Mouse (Mus musculus) stomach, embryonic 16.5 days (tissue): ENCODE data around the gene Fam3c. TPM values are rescaled to one million over a fixed set of nuclear protein-coding genes. Genes with fewer than 3 reads are reported as not detected.

Experiments used
- ATAC-seq: fragments of 200-750 bp; cut with Nextera tagmentation; 2 replicates; pipeline ENCODE4 v1.8.0; 2017; ENCODE audit warnings: moderate number of reproducible peaks, moderate TSS enrichment; ENCODE audit not compliant: insufficient read depth, low FRiP score
- H3K27ac ChIP-seq: fragments of 300-500 bp; sonication (generic); 2 replicates; pipeline ENCODE4 v1.5.1; 2014; ENCODE audit warnings: low read length
- H3K27me3 ChIP-seq: fragments of 300-500 bp; sonication (generic); 2 replicates; pipeline ENCODE4 v1.6.1; 2014; ENCODE audit warnings: low read length, control low read depth, mixed read lengths; ENCODE audit not compliant: control insufficient read depth, insufficient read depth
- H3K36me3 ChIP-seq: fragments of 300-500 bp; sonication (generic); 2 replicates; pipeline ENCODE4 v1.6.1; 2014; ENCODE audit warnings: low read length; ENCODE audit not compliant: control insufficient read depth, insufficient read depth
- H3K4me1 ChIP-seq: fragments of 300-500 bp; sonication (generic); 2 replicates; pipeline ENCODE4 v1.6.1; 2014; ENCODE audit warnings: low read length, control low read depth, mixed read lengths; ENCODE audit not compliant: control insufficient read depth, insufficient read depth
- H3K4me2 ChIP-seq: fragments of 300-500 bp; sonication (generic); 2 replicates; pipeline ENCODE4 v1.6.1; 2014; ENCODE audit warnings: low read depth, low read length, mixed read lengths
- H3K4me3 ChIP-seq: fragments of 300-500 bp; sonication (generic); replicated peaks from 2 replicates; pipeline ENCODE4 v1.5.1; 2014; ENCODE audit warnings: mild to moderate bottlenecking, low read length
- H3K9ac ChIP-seq: fragments of 300-500 bp; sonication (generic); 2 replicates; pipeline ENCODE4 v1.6.1; 2014; ENCODE audit warnings: low read length
- H3K9me3 ChIP-seq: fragments of 300-500 bp; sonication (generic); replicated peaks from 2 replicates; pipeline ENCODE4 v1.6.1; 2016; ENCODE audit warnings: low read length, control low read depth; ENCODE audit not compliant: control insufficient read depth
- WGBS: fragments of 180-500 bp; shearing (Covaris S2); extraction: QIAGEN DNeasy Blood & Tissue Kit; methylation state at CpG from one replicate; pipeline ENCODE4 v1.1.7; 2014; 5-methylcytosine and 5-hydroxymethylcytosine counted together
- polyA plus RNA-seq: library from polyadenylated mRNA; unstranded; fragments of >200 nt; fragmentation: Nextera tagmentation; extraction: Ambion mirVana; gene quantifications from 2 replicates; pipeline ENCODE4 v1.2.1, GENCODE M21; 2015

Gene Fam3c
- polyA plus RNA-seq, 1 experiment from 2014 or later: 82.2 TPM

DNA sequence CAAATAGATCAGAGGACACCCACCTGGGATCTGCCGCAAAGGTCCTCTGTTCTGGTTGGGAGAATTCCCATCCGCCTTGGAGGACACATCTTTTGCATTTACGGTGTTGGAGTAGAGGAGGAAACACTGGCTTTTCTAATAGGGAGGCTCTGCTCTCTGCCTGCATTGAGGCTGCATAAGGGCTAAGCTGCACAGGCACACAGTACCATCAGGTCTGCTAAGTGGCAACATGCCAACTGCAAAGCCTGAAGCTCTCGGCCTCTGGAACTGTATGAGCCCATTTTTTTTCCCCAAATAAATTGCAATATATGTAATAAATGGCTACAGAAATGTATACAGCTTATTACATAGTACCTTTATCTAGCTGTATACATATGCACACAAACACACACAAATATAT is 7.9 kb downstream of the Fam3c start:
- no peak overlapping the region for H3K4me2 ChIP-seq
- ATAC-seq: no peak
- no peak overlapping the region for H3K9ac ChIP-seq
- no peak overlapping the region for H3K27ac ChIP-seq
- H3K36me3 ChIP-seq: no peaks in the 10 kb centered on the region
- no peak overlapping the region for H3K4me3 ChIP-seq
- no peaks in the 10 kb centered on the region for H3K9me3 ChIP-seq
- H3K27me3 ChIP-seq: no peaks in the 10 kb centered on the region
- 66% methylated on average over 4 of the region's 4 CpGs for WGBS
- peaks cover 17% of the 10 kb centered on the region; the same call in 1 of the 2 replicates for H3K4me1 ChIP-seq

GRCm38 (mm10) chr6:22347132-22347902 is 8.7 kb downstream of the Fam3c start:
- no peak for ATAC-seq
- 66% methylated on average over 8 of the region's 8 CpGs for WGBS
- Histone ChIP-seq H3K4me3 (no peak overlapping the region), H3K4me1 (peaks cover 17% of the 10 kb centered on the region; the same call in 1 of the 2 replicates), H3K9me3 (no peaks in the 10 kb centered on the region), H3K27me3 (no peaks in the 10 kb centered on the region), H3K4me2 (no peak overlapping the region), H3K27ac (no peak overlapping the region), H3K9ac (no peak overlapping the region), H3K36me3 (no peaks in the 10 kb centered on the region)

DNA sequence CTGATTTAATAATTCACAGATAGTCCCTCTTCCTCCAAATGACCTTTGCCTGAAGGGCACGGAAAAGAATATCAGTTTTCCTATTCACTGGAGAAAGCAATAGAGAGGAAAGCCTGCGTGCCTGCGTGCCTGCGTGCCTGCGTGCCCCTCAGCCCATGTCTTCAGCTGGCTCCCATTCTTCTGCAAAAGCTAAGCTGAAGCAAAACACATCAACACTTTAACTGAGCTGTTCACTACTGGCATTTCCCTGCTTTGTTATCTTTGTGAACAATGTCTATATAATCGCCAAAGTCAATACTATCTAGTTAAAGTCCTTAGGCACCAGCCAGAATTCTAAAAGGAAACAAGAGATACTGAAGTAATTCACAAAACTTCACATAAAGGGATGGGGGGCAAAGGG is 11.6 kb downstream of the Fam3c start:
- peak overlapping the region; percentile 55; the same call in 1 of the 2 replicates for H3K27ac ChIP-seq
- H3K9ac ChIP-seq: no peak overlapping the region
- H3K4me1 ChIP-seq: peaks cover 15% of the 10 kb centered on the region
- no peak overlapping the region for H3K4me2 ChIP-seq
- H3K27me3 ChIP-seq: no peaks in the 10 kb centered on the region
- H3K36me3 ChIP-seq: no peaks in the 10 kb centered on the region; the same call in 1 of the 2 replicates
- WGBS: 33% methylated on average over 6 of the region's 6 CpGs
- H3K9me3 ChIP-seq: no peaks in the 10 kb centered on the region
- no peak overlapping the region for H3K4me3 ChIP-seq
- ATAC-seq: no peak

GRCm38 (mm10) chr6:22343706-22344105 is 12.3 kb downstream of the Fam3c start:
- 47% methylated on average over 6 of the region's 6 CpGs for WGBS
- H3K9ac ChIP-seq: no peak overlapping the region
- no peaks in the 10 kb centered on the region for H3K27me3 ChIP-seq
- ATAC-seq: no peak
- no peaks in the 10 kb centered on the region; the same call in 1 of the 2 replicates for H3K36me3 ChIP-seq
- peaks cover 15% of the 10 kb centered on the region for H3K4me1 ChIP-seq
- H3K4me2 ChIP-seq: no peak overlapping the region
- no peak overlapping the region for H3K27ac ChIP-seq
- H3K4me3 ChIP-seq: no peak overlapping the region
- H3K9me3 ChIP-seq: no peaks in the 10 kb centered on the region

- no peak overlapping the region for H3K4me2 ChIP-seq
- H3K9ac ChIP-seq: no peak overlapping the region
- no peak overlapping the region for H3K4me3 ChIP-seq
- no peaks in the 10 kb centered on the region for H3K9me3 ChIP-seq
- WGBS: 33% methylated on average over 3 of the region's 3 CpGs
- H3K27ac ChIP-seq: no peak overlapping the region
- H3K36me3 ChIP-seq: no peaks in the 10 kb centered on the region; the same call in 1 of the 2 replicates
- peaks cover 15% of the 10 kb centered on the region for H3K4me1 ChIP-seq
- ATAC-seq: no peak
- H3K27me3 ChIP-seq: no peaks in the 10 kb centered on the region
Measured at GRCm38 (mm10) chr6:22343292-22343691, 12.8 kb downstream of the Fam3c start.

DNA sequence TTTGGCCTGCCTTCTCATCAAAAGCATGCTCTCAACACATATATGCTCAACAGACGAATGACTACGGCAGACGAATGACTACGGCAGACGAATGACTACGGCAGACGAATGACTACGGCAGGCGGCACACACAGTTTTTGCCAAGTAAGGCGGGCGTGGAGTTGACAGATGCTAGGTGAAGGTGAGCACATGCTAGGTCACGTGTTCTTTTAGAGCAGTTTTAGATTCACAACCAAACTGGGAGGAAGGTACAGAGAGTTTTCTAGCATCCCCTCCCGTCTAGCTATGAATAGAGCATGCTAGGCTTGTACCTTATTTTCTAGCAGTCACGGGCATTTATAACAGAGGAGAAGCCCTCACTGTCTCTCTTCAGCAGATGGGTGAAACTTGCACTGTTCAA is 15.3 kb downstream of the Fam3c start:
- WGBS: 85% methylated on average over 14 of the region's 14 CpGs
- Histone ChIP-seq H3K9ac (no peak overlapping the region), H3K4me2 (no peak overlapping the region), H3K27me3 (no peaks in the 10 kb centered on the region), H3K9me3 (no peaks in the 10 kb centered on the region), H3K4me3 (no peak overlapping the region), H3K4me1 (peaks cover 7% of the 10 kb centered on the region), H3K27ac (no peak overlapping the region), H3K36me3 (no peaks in the 10 kb centered on the region; the same call in 1 of the 2 replicates)
- ATAC-seq: no peak

GRCm38 (mm10) chr6:22339763-22340542 is 16.1 kb downstream of the Fam3c start:
- H3K4me2 ChIP-seq: no peak overlapping the region
- no peak overlapping the region for H3K27ac ChIP-seq
- H3K9me3 ChIP-seq: no peaks in the 10 kb centered on the region
- 74% methylated on average over 15 of the region's 15 CpGs for WGBS
- no peaks in the 10 kb centered on the region for H3K27me3 ChIP-seq
- peak; percentile 87 for ATAC-seq
- H3K36me3 ChIP-seq: no peaks in the 10 kb centered on the region; the same call in 1 of the 2 replicates
- no peak overlapping the region for H3K9ac ChIP-seq
- peaks cover 7% of the 10 kb centered on the region for H3K4me1 ChIP-seq
- H3K4me3 ChIP-seq: no peak overlapping the region

- H3K4me2 ChIP-seq: no peak overlapping the region
- H3K9ac ChIP-seq: no peak overlapping the region
- no peak overlapping the region for H3K4me3 ChIP-seq
- no peak overlapping the region for H3K27ac ChIP-seq
- no peak for ATAC-seq
- H3K27me3 ChIP-seq: no peaks in the 10 kb centered on the region
- peaks cover 4% of the 10 kb centered on the region; the same call in 1 of the 2 replicates for H3K4me1 ChIP-seq
- no peaks in the 10 kb centered on the region for H3K9me3 ChIP-seq
- 77% methylated on average over 2 of the region's 2 CpGs for WGBS
- no peaks in the 10 kb centered on the region for H3K36me3 ChIP-seq
Measured at GRCm38 (mm10) chr6:22332548-22332947, 23.5 kb downstream of the Fam3c start.
